Mouse (Mus musculus): ENCODE results near the gene Lsamp.

DNA sequence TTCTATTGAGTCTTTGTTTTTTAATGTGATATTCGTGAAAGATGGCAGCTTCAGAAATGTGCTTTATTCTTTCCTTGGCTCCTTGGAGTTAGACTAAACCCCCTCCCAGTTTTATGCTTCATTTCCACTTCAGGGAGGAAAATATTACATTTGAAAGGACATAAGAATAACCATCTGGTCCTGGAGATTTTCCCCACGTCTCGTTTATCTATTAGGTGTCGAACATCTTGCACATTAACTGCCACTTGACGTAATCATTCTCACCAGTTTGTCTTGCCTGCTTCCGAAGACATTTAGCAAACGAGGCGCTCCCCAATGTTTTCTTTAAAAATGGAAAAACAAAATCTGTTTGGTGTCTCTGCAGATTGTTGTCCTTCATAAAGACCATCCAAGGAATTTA lies 756.1 kb downstream of the Lsamp start:
- TF ChIP-seq EP300 (IDR thresholded peaks at IDR 0.05), result no peak
- TF ChIP-seq CTCF (IDR thresholded peaks at IDR 0.05), result no peak
